Mouse (Mus musculus) neural tube, embryonic 12.5 days (tissue): ENCODE measurements around the gene AC124108.1. TPM values are rescaled to one million over a fixed set of nuclear protein-coding genes. Genes with fewer than 3 reads are reported as not detected.
"Not testable (repeated sequence)": the region's sequence is repeated elsewhere in the genome, so short reads cannot be mapped to it uniquely, and the experiment has no call there.

Experiments
- ATAC-seq: fragments of 200-750 bp; cut with Nextera tagmentation; 2 replicates; pipeline ENCODE4 v1.8.0; 2017; ENCODE audit warnings: low read depth, mild to moderate bottlenecking, moderate TSS enrichment, moderate library complexity; ENCODE audit not compliant: low FRiP score
- H3K27ac ChIP-seq: fragments of 300-500 bp; sonication (generic); 2 replicates; pipeline ENCODE4 v1.5.1; 2016
- H3K27me3 ChIP-seq: fragments of 300-500 bp; sonication (generic); replicated peaks from 2 replicates; pipeline ENCODE4 v1.6.1; 2016; ENCODE audit warnings: mild to moderate bottlenecking
- H3K36me3 ChIP-seq: fragments of 300-500 bp; sonication (generic); 2 replicates; pipeline ENCODE4 v1.6.1; 2016; ENCODE audit warnings: mild to moderate bottlenecking
- H3K4me1 ChIP-seq: fragments of 300-500 bp; sonication (generic); 2 replicates; pipeline ENCODE4 v1.6.1; 2016
- H3K4me2 ChIP-seq: fragments of 300-500 bp; sonication (generic); replicated peaks from 2 replicates; pipeline ENCODE4 v1.6.1; 2016; ENCODE audit warnings: mild to moderate bottlenecking
- H3K4me3 ChIP-seq: fragments of 300-500 bp; sonication (generic); 2 replicates; pipeline ENCODE4 v1.5.1; 2016
- H3K9ac ChIP-seq: fragments of 300-500 bp; sonication (generic); 2 replicates; pipeline ENCODE4 v1.6.1; 2016; ENCODE audit warnings: mild to moderate bottlenecking
- H3K9me3 ChIP-seq: fragments of 300-500 bp; sonication (generic); 2 replicates; pipeline ENCODE4 v1.6.1; 2016; ENCODE audit warnings: mild to moderate bottlenecking
- WGBS: fragments of 180-500 bp; shearing (Covaris S2); methylation state at CpG from one replicate; pipeline ENCODE4 v1.1.7; 2016; 5-methylcytosine and 5-hydroxymethylcytosine counted together
- polyA plus RNA-seq: library from polyadenylated mRNA; unstranded; fragments of >200 nt; fragmentation: Nextera tagmentation; extraction: Ambion mirVana; gene quantifications from 2 replicates; pipeline ENCODE4 v1.2.1, GENCODE M21; 2016

Gene AC124108.1
- polyA plus RNA-seq, 1 experiment from 2014 or later, result 3.0 TPM

GRCm38 (mm10) chr1:132153086-132153690 lies 38.1 kb upstream of the AC124108.1 start:
- Histone ChIP-seq H3K27ac (no peak overlapping the region), H3K9me3 (no peaks in the 10 kb centered on the region), H3K4me1 (peaks cover 3% of the 10 kb centered on the region), H3K4me3 (no peak overlapping the region), H3K36me3 (no peaks in the 10 kb centered on the region), H3K9ac (no peak overlapping the region), H3K4me2 (no peak overlapping the region), H3K27me3 (peaks cover 5% of the 10 kb centered on the region; the same call in 1 of the 2 replicates)
- WGBS, result 30% methylated on average over 15 of the region's 15 CpGs
- ATAC-seq, result no peak

GRCm38 (mm10) chr1:132153691-132154090 lies 37.6 kb upstream of the AC124108.1 start:
- Histone ChIP-seq H3K4me2 (no peak overlapping the region), H3K27me3 (peaks cover 10% of the 10 kb centered on the region), H3K27ac (no peak overlapping the region), H3K4me1 (peaks cover 5% of the 10 kb centered on the region), H3K36me3 (no peaks in the 10 kb centered on the region), H3K9ac (no peak overlapping the region), H3K4me3 (no peak overlapping the region), H3K9me3 (no peaks in the 10 kb centered on the region)
- no peak for ATAC-seq
- 15% methylated on average over 8 of the region's 8 CpGs for WGBS

- no peaks in the 10 kb centered on the region for H3K9me3 ChIP-seq
- no peak overlapping the region for H3K9ac ChIP-seq
- H3K4me3 ChIP-seq, result no peak overlapping the region
- H3K36me3 ChIP-seq, result no peaks in the 10 kb centered on the region
- H3K4me2 ChIP-seq, result no peak overlapping the region
- H3K4me1 ChIP-seq, result peaks cover 21% of the 10 kb centered on the region
- 13% methylated on average over 6 of the region's 6 CpGs for WGBS
- no peak for ATAC-seq
- peaks cover 14% of the 10 kb centered on the region for H3K27me3 ChIP-seq
- H3K27ac ChIP-seq, result no peak overlapping the region
These were observed 35.5 kb upstream of the AC124108.1 start for GRCm38 (mm10) chr1:132155737-132156136.

- Histone ChIP-seq H3K4me2 (peak overlapping the region; percentile 38), H3K27ac (no peak overlapping the region), H3K4me3 (no peak overlapping the region), H3K9me3 (no peaks in the 10 kb centered on the region), H3K9ac (no peak overlapping the region), H3K4me1 (peaks cover 21% of the 10 kb centered on the region), H3K27me3 (peaks cover 14% of the 10 kb centered on the region), H3K36me3 (no peaks in the 10 kb centered on the region)
- ATAC-seq, result peak; percentile 76
- 22% methylated on average over 14 of the region's 14 CpGs for WGBS
These were observed 34.1 kb upstream of the AC124108.1 start for GRCm38 (mm10) chr1:132157016-132157781.

GRCm38 (mm10) chr1:132157808-132158207 lies 33.4 kb upstream of the AC124108.1 start:
- H3K9me3 ChIP-seq, result no peaks in the 10 kb centered on the region
- H3K4me3 ChIP-seq, result no peak overlapping the region
- peak overlapping the region; percentile 38 for H3K4me2 ChIP-seq
- H3K36me3 ChIP-seq, result no peaks in the 10 kb centered on the region
- peaks cover 21% of the 10 kb centered on the region for H3K4me1 ChIP-seq
- H3K27me3 ChIP-seq, result peaks cover 14% of the 10 kb centered on the region
- H3K9ac ChIP-seq, result no peak overlapping the region
- no peak overlapping the region for H3K27ac ChIP-seq
- peak; percentile 39; the same call in 1 of the 2 replicates for ATAC-seq
- 18% methylated on average over 7 of the region's 7 CpGs for WGBS

GRCm38 (mm10) chr1:132158741-132159140 lies 32.5 kb upstream of the AC124108.1 start:
- no peak for ATAC-seq
- peaks cover 14% of the 10 kb centered on the region for H3K27me3 ChIP-seq
- no peak overlapping the region for H3K4me3 ChIP-seq
- WGBS, result 31% methylated on average over 2 of the region's 2 CpGs
- no peak overlapping the region for H3K4me2 ChIP-seq
- no peaks in the 10 kb centered on the region for H3K36me3 ChIP-seq
- H3K4me1 ChIP-seq, result peaks cover 21% of the 10 kb centered on the region
- no peaks in the 10 kb centered on the region for H3K9me3 ChIP-seq
- H3K9ac ChIP-seq, result no peak overlapping the region
- H3K27ac ChIP-seq, result no peak overlapping the region

- H3K4me3 ChIP-seq, result no peak overlapping the region
- H3K9ac ChIP-seq, result no peak overlapping the region
- no peaks in the 10 kb centered on the region for H3K36me3 ChIP-seq
- 58% methylated on average over 4 of the region's 4 CpGs for WGBS
- peaks cover 14% of the 10 kb centered on the region for H3K27me3 ChIP-seq
- no peak overlapping the region for H3K27ac ChIP-seq
- no peak overlapping the region for H3K4me2 ChIP-seq
- no peak for ATAC-seq
- H3K9me3 ChIP-seq, result no peaks in the 10 kb centered on the region
- peaks cover 25% of the 10 kb centered on the region for H3K4me1 ChIP-seq
These were observed 31.6 kb upstream of the AC124108.1 start for GRCm38 (mm10) chr1:132159681-132160080.

GRCm38 (mm10) chr1:132161211-132161880 lies 29.9 kb upstream of the AC124108.1 start:
- H3K4me2 ChIP-seq, result no peak overlapping the region
- ATAC-seq, result no peak
- H3K9ac ChIP-seq, result no peak overlapping the region
- 58% methylated on average over 7 of the region's 7 CpGs for WGBS
- no peak overlapping the region for H3K4me3 ChIP-seq
- no peaks in the 10 kb centered on the region for H3K36me3 ChIP-seq
- H3K4me1 ChIP-seq, result peaks cover 30% of the 10 kb centered on the region
- H3K27me3 ChIP-seq, result peaks cover 14% of the 10 kb centered on the region
- H3K9me3 ChIP-seq, result no peaks in the 10 kb centered on the region
- H3K27ac ChIP-seq, result no peak overlapping the region

GRCm38 (mm10) chr1:132162618-132163017 lies 28.6 kb upstream of the AC124108.1 start:
- not testable (repeated sequence) for ATAC-seq, H3K4me3 ChIP-seq, H3K9me3 ChIP-seq, H3K36me3 ChIP-seq, H3K9ac ChIP-seq, H3K4me2 ChIP-seq, H3K27ac ChIP-seq
- Histone ChIP-seq H3K4me1 (peaks cover 32% of the 10 kb centered on the region), H3K27me3 (peaks cover 14% of the 10 kb centered on the region)
- 61% methylated on average over 9 of the region's 9 CpGs for WGBS

GRCm38 (mm10) chr1:132164780-132165518 lies 26.3 kb upstream of the AC124108.1 start:
- peak; percentile 52; the same call in 1 of the 2 replicates for ATAC-seq

GRCm38 (mm10) chr1:132165859-132166258 lies 25.4 kb upstream of the AC124108.1 start:
- no peaks in the 10 kb centered on the region for H3K36me3 ChIP-seq
- H3K4me3 ChIP-seq, result no peak overlapping the region
- H3K27ac ChIP-seq, result no peak overlapping the region
- H3K4me1 ChIP-seq, result peaks cover 20% of the 10 kb centered on the region
- no peaks in the 10 kb centered on the region for H3K9me3 ChIP-seq
- ATAC-seq, result no peak
- H3K4me2 ChIP-seq, result no peak overlapping the region
- 67% methylated on average over 3 of the region's 3 CpGs for WGBS
- no peaks in the 10 kb centered on the region for H3K27me3 ChIP-seq
- H3K9ac ChIP-seq, result no peak overlapping the region

More at GRCm38 (mm10) chr1:132164780-132165518, 26.3 kb upstream of the AC124108.1 start:
- no peak overlapping the region for H3K9ac ChIP-seq
- H3K36me3 ChIP-seq, result no peaks in the 10 kb centered on the region
- H3K9me3 ChIP-seq, result no peaks in the 10 kb centered on the region
- H3K27ac ChIP-seq, result no peak overlapping the region
- peaks cover 26% of the 10 kb centered on the region for H3K4me1 ChIP-seq
- no peak overlapping the region for H3K4me3 ChIP-seq
- H3K4me2 ChIP-seq, result 0 out of 2 replicates have a peak overlapping the region, but pooled peaks have one; percentile 22
- WGBS, result 17% methylated on average over 13 of the region's 13 CpGs
- H3K27me3 ChIP-seq, result no peaks in the 10 kb centered on the region
